Mouse (Mus musculus): ENCODE measurements around the gene Zfp90.
"Not testable (repeated sequence)": the region's sequence is repeated elsewhere in the genome, so short reads cannot be mapped to it uniquely, and the experiment has no call there.

Gene Zfp90

GRCm38 (mm10) chr8:106415182-106415971 is at the start of gene Zfp90:
TSS of gene Zfp90 (plus strand) at chr8:106415327.
- peak; percentile 96 for DNase-seq (ENCODE audit: low read depth, low spot score)

GRCm38 (mm10) chr8:106368501-106368900 is 46.6 kb upstream of the Zfp90 start:
- DNase-seq (ENCODE audit: low read depth, low spot score): no peak

GRCm38 (mm10) chr8:106369069-106369468 is 46.1 kb upstream of the Zfp90 start:
- DNase-seq (ENCODE audit: low read depth, low spot score): no peak

- no peak for DNase-seq (ENCODE audit: low read depth, low spot score)
These were observed 39.2 kb upstream of the Zfp90 start for GRCm38 (mm10) chr8:106375957-106376356.

- peak; percentile 20 for DNase-seq (ENCODE audit: low read depth, low spot score)
These were observed 38.3 kb upstream of the Zfp90 start for GRCm38 (mm10) chr8:106376862-106377261.

GRCm38 (mm10) chr8:106378501-106379048 is 36.6 kb upstream of the Zfp90 start:
- no peak for DNase-seq (ENCODE audit: low read depth, low spot score)

- DNase-seq (ENCODE audit: low read depth, low spot score): no peak
These were observed 35.8 kb upstream of the Zfp90 start for GRCm38 (mm10) chr8:106379357-106379756.

- no peak for DNase-seq (ENCODE audit: low read depth, low spot score)
These were observed 34.1 kb upstream of the Zfp90 start for GRCm38 (mm10) chr8:106381026-106381425.

- no peak for DNase-seq (ENCODE audit: low read depth, low spot score)
These were observed 27.2 kb upstream of the Zfp90 start for GRCm38 (mm10) chr8:106387801-106388415.

GRCm38 (mm10) chr8:106394493-106394892 is 20.6 kb upstream of the Zfp90 start:
- DNase-seq (ENCODE audit: low read depth, low spot score): no peak

GRCm38 (mm10) chr8:106399694-106400093 is 15.4 kb upstream of the Zfp90 start:
- DNase-seq (ENCODE audit: low read depth, low spot score): no peak

GRCm38 (mm10) chr8:106400181-106400580 is 14.9 kb upstream of the Zfp90 start:
- DNase-seq (ENCODE audit: low read depth, low spot score): no peak

GRCm38 (mm10) chr8:106403246-106403933 is 11.7 kb upstream of the Zfp90 start:
- no peak for DNase-seq (ENCODE audit: low read depth, low spot score)

GRCm38 (mm10) chr8:106404825-106405224 is 10.3 kb upstream of the Zfp90 start:
- DNase-seq (ENCODE audit: low read depth, low spot score): peak; percentile 28

GRCm38 (mm10) chr8:106405810-106406209 is 9.3 kb upstream of the Zfp90 start:
- DNase-seq (ENCODE audit: low read depth, low spot score): no peak

- no peak for DNase-seq (ENCODE audit: low read depth, low spot score)
These were observed 5.1 kb upstream of the Zfp90 start for GRCm38 (mm10) chr8:106410055-106410454.

GRCm38 (mm10) chr8:106410564-106410963 is 4.6 kb upstream of the Zfp90 start:
- no peak for DNase-seq (ENCODE audit: low read depth, low spot score)

- peak; percentile 75 for DNase-seq (ENCODE audit: low read depth, low spot score)
These were observed 3.2 kb upstream of the Zfp90 start for GRCm38 (mm10) chr8:106411783-106412451.

- DNase-seq (ENCODE audit: low read depth, low spot score): no peak
These were observed 2.6 kb downstream of the Zfp90 start for GRCm38 (mm10) chr8:106417692-106418091.

- DNase-seq (ENCODE audit: low read depth, low spot score): no peak
These were observed 16.0 kb downstream of the Zfp90 start for GRCm38 (mm10) chr8:106431088-106431487.

- DNase-seq (ENCODE audit: low read depth, low spot score): not testable (repeated sequence)
These were observed 16.8 kb downstream of the Zfp90 start for GRCm38 (mm10) chr8:106431952-106432351.

All from mesoderm, embryonic 11.5 days (tissue).